Mouse (Mus musculus) adrenal gland (tissue): Measurements from ENCODE around the gene Mettl27.

Experiments used
- intact Hi-C: fragments of 180-260 bp; cut with DNase I; formaldehyde crosslinking; loops from one replicate; pipeline ENCODE4 v1.15.1; 2025

Mettl27 gene

GRCm38 (mm10) chr5:134981149-134981548 lies 49.0 kb downstream of the Mettl27 start:
- intact Hi-C loops = no loop called here

- intact Hi-C loops = no loop called here
These were observed 50.9 kb downstream of the Mettl27 start for GRCm38 (mm10) chr5:134983111-134983510.

GRCm38 (mm10) chr5:134983771-134984170 lies 51.6 kb downstream of the Mettl27 start:
- intact Hi-C loops = no loop called here

GRCm38 (mm10) chr5:134985633-134986297 lies 53.6 kb downstream of the Mettl27 start, which contains the start of gene Cldn3:
Cldn3 (plus strand) TSS chr5:134986214.
- intact Hi-C loops = no loop called here

GRCm38 (mm10) chr5:134986298-134987268 lies 54.4 kb downstream of the Mettl27 start:
- intact Hi-C loops = no loop called here

- intact Hi-C loops = no loop called here
These were observed 57.0 kb downstream of the Mettl27 start for GRCm38 (mm10) chr5:134989166-134989565.

- intact Hi-C loops = no loop called here
These were observed 57.6 kb downstream of the Mettl27 start for GRCm38 (mm10) chr5:134989741-134990140.
